Mouse (Mus musculus): ENCODE measurements around the gene Abcd4. TPM values are rescaled to one million over a fixed set of nuclear protein-coding genes. Genes with fewer than 3 reads are reported as not detected.

Gene Abcd4
- polyA plus RNA-seq, 1 experiment from 2014 or later, result 7.9 TPM

GRCm38 (mm10) chr12:84570694-84571415, 46.4 kb downstream of the Abcd4 start:
- WGBS, result 2% methylated on average over 34 of the region's 34 CpGs
- Histone ChIP-seq H3K9me3 (ENCODE audit: control insufficient read depth, low read length) (no peaks in the 10 kb centered on the region), H3K27ac (ENCODE audit: low read depth, low read length) (no peak overlapping the region), H3K4me1 (replicated peaks; ENCODE audit: control insufficient read depth, insufficient read depth, low read length) (peaks cover 6% of the 10 kb centered on the region; the same call in 1 of the 2 replicates), H3K36me3 (ENCODE audit: control insufficient read depth, insufficient read depth, low read length) (no peaks in the 10 kb centered on the region), H3K4me2 (replicated peaks; ENCODE audit: low read depth, low read length) (no peak overlapping the region), H3K4me3 (ENCODE audit: low read depth, low read length) (peak overlapping the region; percentile 14; the same call in 1 of the 2 replicates), H3K9ac (ENCODE audit: low read depth, low read length) (no peak overlapping the region), H3K27me3 (ENCODE audit: control insufficient read depth, insufficient read depth, low read length) (peaks cover 78% of the 10 kb centered on the region)
- peak; percentile 70 for DNase-seq (ENCODE audit: low spot score)
- ATAC-seq (ENCODE audit: low FRiP score), result no peak

DNA sequence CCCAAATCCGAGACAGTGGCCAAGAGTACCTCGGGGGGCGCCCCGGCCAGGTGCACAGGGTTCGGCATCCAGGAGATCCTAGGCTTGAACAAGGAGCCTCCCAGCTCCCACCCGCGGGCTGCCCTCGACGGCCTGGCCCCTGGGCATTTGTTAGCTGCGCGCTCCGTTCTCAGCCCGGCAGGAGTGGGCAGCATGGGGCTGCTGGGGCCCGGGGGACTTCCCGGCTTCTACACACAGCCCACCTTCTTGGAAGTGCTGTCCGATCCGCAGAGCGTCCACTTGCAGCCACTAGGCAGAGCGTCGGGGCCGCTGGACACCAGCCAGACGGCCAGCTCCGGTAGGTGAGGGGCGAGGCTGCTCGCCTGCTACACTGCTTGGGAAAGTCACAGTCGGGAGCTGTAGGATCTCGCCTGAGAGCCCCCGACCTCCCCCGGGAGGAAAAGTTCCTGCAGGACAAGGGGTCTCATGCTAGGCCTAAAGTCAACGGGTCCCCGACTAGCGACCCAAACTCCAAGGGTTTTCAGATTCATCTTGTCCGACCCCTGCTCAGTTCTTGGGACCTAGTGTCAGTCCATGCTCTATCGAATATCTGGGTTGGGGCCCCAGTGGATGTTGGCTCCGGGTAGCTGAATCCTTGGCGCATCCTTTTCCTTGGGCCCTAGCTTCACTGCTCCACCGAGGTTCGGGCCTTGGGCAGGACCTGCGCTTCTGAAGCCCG, 47.1 kb downstream of the Abcd4 start:
- Histone ChIP-seq H3K27ac (ENCODE audit: low read depth, low read length) (no peak overlapping the region), H3K4me2 (replicated peaks; ENCODE audit: low read depth, low read length) (no peak overlapping the region), H3K4me3 (ENCODE audit: low read depth, low read length) (peak overlapping the region; percentile 14; the same call in 1 of the 2 replicates), H3K36me3 (ENCODE audit: control insufficient read depth, insufficient read depth, low read length) (no peaks in the 10 kb centered on the region), H3K27me3 (ENCODE audit: control insufficient read depth, insufficient read depth, low read length) (peaks cover 75% of the 10 kb centered on the region), H3K9ac (ENCODE audit: low read depth, low read length) (no peak overlapping the region), H3K9me3 (ENCODE audit: control insufficient read depth, low read length) (no peaks in the 10 kb centered on the region), H3K4me1 (replicated peaks; ENCODE audit: control insufficient read depth, insufficient read depth, low read length) (peaks cover 6% of the 10 kb centered on the region; the same call in 1 of the 2 replicates)
- peak; percentile 65 for DNase-seq (ENCODE audit: low spot score)
- 2% methylated on average over 38 of the region's 40 CpGs for WGBS
- no peak for ATAC-seq (ENCODE audit: low FRiP score)

DNA sequence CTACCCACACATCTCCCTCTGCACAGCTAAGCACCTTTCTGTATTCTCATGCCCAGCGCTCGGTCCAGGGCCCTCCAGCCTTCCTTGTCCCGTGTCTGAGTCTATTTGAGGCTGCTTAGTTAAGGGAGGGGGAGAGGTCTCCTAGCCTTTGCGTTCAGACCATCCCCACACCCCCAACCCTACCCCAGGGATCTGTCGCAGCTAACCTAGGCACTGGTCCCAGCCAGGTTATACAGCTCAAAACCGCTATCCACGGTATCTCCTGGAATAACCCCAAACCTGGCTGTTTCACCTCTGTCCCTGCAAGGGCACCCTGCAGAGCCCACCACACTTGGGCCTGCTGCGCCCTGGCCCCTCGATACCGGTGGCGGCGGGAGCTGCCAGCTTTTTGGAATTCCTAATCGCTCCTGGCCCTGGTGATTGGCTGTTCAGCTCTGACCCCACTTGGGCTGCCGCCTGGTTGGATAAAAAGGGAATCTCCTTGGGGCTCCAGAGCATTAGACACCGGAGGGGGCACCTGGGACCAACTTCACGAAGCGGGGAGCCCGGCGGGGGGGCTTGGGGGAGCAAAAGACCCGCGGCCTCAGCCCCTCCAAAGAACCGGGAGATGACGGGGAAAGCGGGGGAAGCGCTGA, 47.8 kb downstream of the Abcd4 start, which contains the start of gene Vsx2:
TSS of gene Vsx2 (plus strand) at position 427 of the 635 bp plus-strand sequence.
- DNase-seq (ENCODE audit: low spot score) (peak; percentile 51), ATAC-seq (ENCODE audit: low FRiP score) (no peak)
- Histone ChIP-seq H3K4me2 (replicated peaks; ENCODE audit: low read depth, low read length) (no peak within 1 kb of the TSS), H3K36me3 (ENCODE audit: control insufficient read depth, insufficient read depth, low read length) (no peaks in the 10 kb centered on the region), H3K4me3 (ENCODE audit: low read depth, low read length) (peak within 1 kb of the TSS; percentile 14; the same call in 1 of the 2 replicates), H3K27ac (ENCODE audit: low read depth, low read length) (no peak within 1 kb of the TSS), H3K4me1 (replicated peaks; ENCODE audit: control insufficient read depth, insufficient read depth, low read length) (peaks cover 6% of the 10 kb centered on the region; the same call in 1 of the 2 replicates), H3K9ac (ENCODE audit: low read depth, low read length) (no peak within 1 kb of the TSS), H3K27me3 (ENCODE audit: control insufficient read depth, insufficient read depth, low read length) (peaks cover 71% of the 10 kb centered on the region), H3K9me3 (ENCODE audit: control insufficient read depth, low read length) (no peaks in the 10 kb centered on the region)
- 1% methylated on average over 25 of the region's 25 CpGs for WGBS

- peaks cover 6% of the 10 kb centered on the region; the same call in 1 of the 2 replicates for H3K4me1 ChIP-seq (replicated peaks; ENCODE audit: control insufficient read depth, insufficient read depth, low read length)
- 77% methylated on average over 6 of the region's 6 CpGs for WGBS
- no peak overlapping the region for H3K9ac ChIP-seq (ENCODE audit: low read depth, low read length)
- H3K27me3 ChIP-seq (ENCODE audit: control insufficient read depth, insufficient read depth, low read length), result peaks cover 55% of the 10 kb centered on the region
- DNase-seq (ENCODE audit: low spot score) (no peak), ATAC-seq (ENCODE audit: low FRiP score) (no peak)
- H3K4me3 ChIP-seq (ENCODE audit: low read depth, low read length), result no peak overlapping the region
- no peaks in the 10 kb centered on the region for H3K36me3 ChIP-seq (ENCODE audit: control insufficient read depth, insufficient read depth, low read length)
- no peak overlapping the region for H3K4me2 ChIP-seq (replicated peaks; ENCODE audit: low read depth, low read length)
- no peak overlapping the region for H3K27ac ChIP-seq (ENCODE audit: low read depth, low read length)
- no peaks in the 10 kb centered on the region for H3K9me3 ChIP-seq (ENCODE audit: control insufficient read depth, low read length)
Measured at GRCm38 (mm10) chr12:84567576-84567975, 49.6 kb downstream of the Abcd4 start.

DNA sequence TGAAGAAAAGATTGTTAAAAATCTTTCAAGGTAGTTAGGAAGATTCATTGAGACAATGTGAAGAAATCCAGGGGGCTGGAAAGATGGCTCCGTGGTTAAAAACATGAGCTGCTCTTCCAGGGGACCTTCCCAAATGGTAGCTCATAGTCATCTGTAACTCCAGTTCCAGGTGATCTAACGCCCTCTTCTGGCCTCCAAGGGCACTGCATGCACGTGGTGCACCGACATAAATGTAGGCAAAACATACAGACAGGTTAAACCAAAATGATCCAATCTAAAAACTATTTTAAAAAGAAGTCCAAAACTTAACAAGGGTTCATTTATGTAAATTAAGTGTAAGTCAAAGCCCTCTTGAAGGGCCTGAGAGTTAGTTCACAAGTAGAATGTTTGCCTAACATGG, 54.7 kb downstream of the Abcd4 start:
- no peak for ATAC-seq (ENCODE audit: low FRiP score)
- H3K36me3 ChIP-seq (ENCODE audit: control insufficient read depth, insufficient read depth, low read length), result no peaks in the 10 kb centered on the region
- no peak for DNase-seq (ENCODE audit: low spot score)
- 45% methylated on average over 4 of the region's 4 CpGs for WGBS
- no peak overlapping the region for H3K4me2 ChIP-seq (replicated peaks; ENCODE audit: low read depth, low read length)
- no peak overlapping the region for H3K27ac ChIP-seq (ENCODE audit: low read depth, low read length)
- no peak overlapping the region for H3K9ac ChIP-seq (ENCODE audit: low read depth, low read length)
- no peaks in the 10 kb centered on the region for H3K9me3 ChIP-seq (ENCODE audit: control insufficient read depth, low read length)
- H3K4me3 ChIP-seq (ENCODE audit: low read depth, low read length), result no peak overlapping the region
- H3K4me1 ChIP-seq (replicated peaks; ENCODE audit: control insufficient read depth, insufficient read depth, low read length), result no peaks in the 10 kb centered on the region
- peaks cover 5% of the 10 kb centered on the region for H3K27me3 ChIP-seq (ENCODE audit: control insufficient read depth, insufficient read depth, low read length)

GRCm38 (mm10) chr12:84555218-84555617, 62.0 kb downstream of the Abcd4 start:
- no peak overlapping the region for H3K9ac ChIP-seq (ENCODE audit: low read depth, low read length)
- H3K9me3 ChIP-seq (ENCODE audit: control insufficient read depth, low read length), result no peaks in the 10 kb centered on the region
- no peak overlapping the region for H3K4me3 ChIP-seq (ENCODE audit: low read depth, low read length)
- H3K36me3 ChIP-seq (ENCODE audit: control insufficient read depth, insufficient read depth, low read length), result no peaks in the 10 kb centered on the region
- H3K27ac ChIP-seq (ENCODE audit: low read depth, low read length), result no peak overlapping the region
- DNase-seq (ENCODE audit: low spot score) (no peak), ATAC-seq (ENCODE audit: low FRiP score) (no peak)
- no peaks in the 10 kb centered on the region for H3K27me3 ChIP-seq (ENCODE audit: control insufficient read depth, insufficient read depth, low read length)
- H3K4me1 ChIP-seq (replicated peaks; ENCODE audit: control insufficient read depth, insufficient read depth, low read length), result no peaks in the 10 kb centered on the region
- WGBS, result 66% methylated on average over 8 of the region's 8 CpGs
- no peak overlapping the region for H3K4me2 ChIP-seq (replicated peaks; ENCODE audit: low read depth, low read length)

Other genes with a start within 250 kb of the Abcd4 start
- gene Entpd5, start 208.4 kb downstream of the Abcd4 start, polyA plus RNA-seq (2014; fragmentation: Nextera tagmentation; extraction: Ambion mirVana), result 10.6 and 12.0 TPM in 2 replicates
- 1.5 and 2.4 TPM in 2 replicates for gene Bbof1, start 208.3 kb downstream of the Abcd4 start, polyA plus RNA-seq (2014; fragmentation: Nextera tagmentation; extraction: Ambion mirVana)
- 30.2 and 33.9 TPM in 2 replicates for gene Rnf113a2, start 200.2 kb downstream of the Abcd4 start, polyA plus RNA-seq (2014; fragmentation: Nextera tagmentation; extraction: Ambion mirVana)
- 25.4 and 25.9 TPM in 2 replicates for gene Aldh6a1, start 166.4 kb downstream of the Abcd4 start, polyA plus RNA-seq (2014; fragmentation: Nextera tagmentation; extraction: Ambion mirVana)
- 32.8 and 35.9 TPM in 2 replicates for gene Lin52, start 166.0 kb downstream of the Abcd4 start, polyA plus RNA-seq (2014; fragmentation: Nextera tagmentation; extraction: Ambion mirVana)
- 5.6 and 10.1 TPM in 2 replicates for gene Vsx2, start 47.7 kb downstream of the Abcd4 start, polyA plus RNA-seq (2014; fragmentation: Nextera tagmentation; extraction: Ambion mirVana)
- not detected in 2 replicates for gene Vrtn, start 23.6 kb upstream of the Abcd4 start, polyA plus RNA-seq (2014; fragmentation: Nextera tagmentation; extraction: Ambion mirVana)
- gene Syndig1l, start 81.4 kb upstream of the Abcd4 start, polyA plus RNA-seq (2014; fragmentation: Nextera tagmentation; extraction: Ambion mirVana), result 0.60 and 0.85 TPM in 2 replicates
- 79.4 and 89.2 TPM in 2 replicates for gene Npc2, start 155.7 kb upstream of the Abcd4 start, polyA plus RNA-seq (2014; fragmentation: Nextera tagmentation; extraction: Ambion mirVana)
- gene Isca2, start 155.8 kb upstream of the Abcd4 start, polyA plus RNA-seq (2014; fragmentation: Nextera tagmentation; extraction: Ambion mirVana), result 151 and 164 TPM in 2 replicates